Mouse (Mus musculus) forebrain, postnatal 0 days (tissue): Measurements from ENCODE around the gene Foxf2. TPM values are rescaled to one million over a fixed set of nuclear protein-coding genes. Genes with fewer than 3 reads are reported as not detected.

ENCODE experiments used
- ATAC-seq: fragments of 200-750 bp; cut with Nextera tagmentation; 2 replicates; pipeline ENCODE4 v1.8.0; 2017; ENCODE audit warnings: mild to moderate bottlenecking, moderate library complexity
- DNase-seq: peaks from one replicate; pipeline ENCODE4 v3.0.0-alpha.2; 2015
- H3K27ac ChIP-seq: fragments of 300-500 bp; sonication (generic); 2 replicates; pipeline ENCODE4 v1.5.1; 2014; ENCODE audit warnings: low read depth, mild to moderate bottlenecking, antibody characterized with exemption, low read length, moderate library complexity, mixed read lengths
- H3K27me3 ChIP-seq: fragments of 300-500 bp; sonication (generic); 2 replicates; pipeline ENCODE4 v1.6.1; 2014; ENCODE audit warnings: mild to moderate bottlenecking, low read length, mixed read lengths; ENCODE audit not compliant: insufficient read depth
- H3K36me3 ChIP-seq: fragments of 300-500 bp; sonication (generic); 2 replicates; pipeline ENCODE4 v1.6.1; 2014; ENCODE audit warnings: mild to moderate bottlenecking, moderate library complexity; ENCODE audit not compliant: insufficient read depth
- H3K4me1 ChIP-seq: fragments of 300-500 bp; sonication (generic); 2 replicates; pipeline ENCODE4 v1.6.1; 2014; ENCODE audit warnings: antibody characterized with exemption; ENCODE audit not compliant: insufficient read depth
- H3K4me2 ChIP-seq: fragments of 300-500 bp; sonication (generic); 2 replicates; pipeline ENCODE4 v1.6.1; 2014; ENCODE audit warnings: low read depth, mild to moderate bottlenecking, moderate library complexity
- H3K4me3 ChIP-seq: fragments of 300-500 bp; sonication (generic); 2 replicates; pipeline ENCODE4 v1.5.1; 2014; ENCODE audit warnings: low read depth, low read length, mixed read lengths
- H3K9ac ChIP-seq: fragments of 300-500 bp; sonication (generic); 2 replicates; pipeline ENCODE4 v1.6.1; 2014; ENCODE audit warnings: mild to moderate bottlenecking
- H3K9me3 ChIP-seq: fragments of 300-500 bp; sonication (generic); 2 replicates; pipeline ENCODE4 v1.6.1; 2016; ENCODE audit warnings: low read length
- CTCF ChIP-seq: sonication (generic); IDR thresholded peaks from 2 replicates; pipeline ENCODE4 v1.5.1; 2016; ENCODE audit warnings: antibody characterized with exemption, control low read depth, low read depth
- WGBS: fragments of 180-500 bp; shearing (Covaris S2); extraction: QIAGEN DNeasy Blood & Tissue Kit; methylation state at CpG from one replicate; pipeline ENCODE4 v1.1.7; 2014; 5-methylcytosine and 5-hydroxymethylcytosine counted together
- polyA plus RNA-seq: library from polyadenylated mRNA; unstranded; fragments of >200 nt; fragmentation: Nextera tagmentation; extraction: Ambion mirVana; gene quantifications from 2 replicates; pipeline ENCODE4 v1.2.1, GENCODE M21; 2015
- total RNA-seq: library from RNA; depleted of rRNA; stranded (reverse); fragments of >200 nt; gene quantifications from 2 replicates; pipeline ENCODE4 v1.2.3, GENCODE M21; 2014

Gene Foxf2
- total and polyA plus RNA-seq, 2 experiments from 2014 or later: 5.7 to 7.8 TPM

- H3K4me3 ChIP-seq: no peak overlapping the region
- no peaks in the 10 kb centered on the region for H3K36me3 ChIP-seq
- H3K9ac ChIP-seq: no peak overlapping the region
- no peaks in the 10 kb centered on the region for H3K9me3 ChIP-seq
- no peak for TF ChIP-seq CTCF
- H3K4me1 ChIP-seq: no peaks in the 10 kb centered on the region
- no peak for DNase-seq
- no peaks in the 10 kb centered on the region for H3K27me3 ChIP-seq
- ATAC-seq: no peak
- H3K4me2 ChIP-seq: no peak overlapping the region
- WGBS: 85% methylated on average over 20 of the region's 20 CpGs
- no peak overlapping the region for H3K27ac ChIP-seq
Measured at GRCm38 (mm10) chr13:31652131-31652745, 26.6 kb downstream of the Foxf2 start.

- H3K36me3 ChIP-seq: no peaks in the 10 kb centered on the region
- no peak overlapping the region for H3K4me3 ChIP-seq
- DNase-seq (no peak), ATAC-seq (no peak)
- TF ChIP-seq CTCF: no peak
- no peak overlapping the region for H3K9ac ChIP-seq
- H3K9me3 ChIP-seq: no peaks in the 10 kb centered on the region
- H3K4me2 ChIP-seq: no peak overlapping the region
- WGBS: 57% methylated on average over 4 of the region's 4 CpGs
- H3K27me3 ChIP-seq: peaks cover 6% of the 10 kb centered on the region; the same call in 1 of the 2 replicates
- no peaks in the 10 kb centered on the region for H3K4me1 ChIP-seq
- H3K27ac ChIP-seq: no peak overlapping the region
Measured at GRCm38 (mm10) chr13:31656249-31656648, 30.6 kb downstream of the Foxf2 start.

DNA sequence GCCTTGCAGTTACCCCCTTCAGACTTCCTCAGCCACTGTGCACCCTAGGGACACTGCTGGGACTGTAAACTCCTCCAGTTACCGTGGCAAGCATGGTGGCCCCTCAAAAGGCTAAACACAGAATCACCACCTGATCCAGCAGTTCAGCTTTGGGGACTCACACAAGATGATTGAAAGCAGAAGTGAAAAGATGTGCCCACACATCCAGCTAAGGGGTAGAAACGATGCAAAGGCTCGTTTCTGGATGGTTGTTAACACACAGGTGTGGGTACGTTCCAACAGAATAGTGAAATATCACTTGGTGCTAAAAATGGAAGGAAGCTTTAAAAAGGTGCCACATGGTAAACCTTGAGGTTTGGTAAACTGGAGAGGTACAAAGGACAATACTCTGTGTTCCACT lies 32.6 kb downstream of the Foxf2 start:
- ATAC-seq: no peak
- H3K9me3 ChIP-seq: no peaks in the 10 kb centered on the region
- peaks cover 6% of the 10 kb centered on the region; the same call in 1 of the 2 replicates for H3K27me3 ChIP-seq
- H3K4me3 ChIP-seq: no peak overlapping the region
- H3K36me3 ChIP-seq: no peaks in the 10 kb centered on the region
- no peak for DNase-seq
- 85% methylated on average over 4 of the region's 4 CpGs for WGBS
- no peak overlapping the region for H3K27ac ChIP-seq
- H3K4me1 ChIP-seq: no peaks in the 10 kb centered on the region
- TF ChIP-seq CTCF: no peak
- H3K4me2 ChIP-seq: no peak overlapping the region
- H3K9ac ChIP-seq: no peak overlapping the region

DNA sequence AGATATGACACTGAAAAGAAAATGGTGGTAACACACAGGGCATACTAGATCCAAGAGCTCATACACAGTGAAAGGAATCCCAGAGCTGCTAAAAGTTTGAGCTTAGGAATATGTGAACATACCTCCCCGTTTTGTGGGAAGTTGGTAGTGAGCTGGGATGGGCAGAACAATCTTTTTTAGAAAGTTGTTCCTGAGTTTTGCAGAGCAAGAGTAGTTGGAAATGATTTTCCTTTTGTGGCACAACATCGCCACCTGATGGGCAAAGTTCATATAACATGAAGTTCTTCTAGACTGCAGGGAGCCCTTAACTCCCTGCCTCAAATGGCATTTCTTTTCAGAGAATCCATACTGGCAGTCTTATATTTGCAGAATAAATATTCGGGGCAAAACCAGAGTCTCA lies 33.3 kb downstream of the Foxf2 start:
- no peaks in the 10 kb centered on the region for H3K4me1 ChIP-seq
- H3K4me2 ChIP-seq: no peak overlapping the region
- WGBS: 7% methylated on average over 3 of the region's 3 CpGs
- no peak overlapping the region for H3K4me3 ChIP-seq
- H3K36me3 ChIP-seq: no peaks in the 10 kb centered on the region
- peak; percentile 82 for TF ChIP-seq CTCF
- peak; percentile 93 for DNase-seq
- ATAC-seq: peak; percentile 83
- no peaks in the 10 kb centered on the region for H3K9me3 ChIP-seq
- no peak overlapping the region for H3K9ac ChIP-seq
- peaks cover 6% of the 10 kb centered on the region; the same call in 1 of the 2 replicates for H3K27me3 ChIP-seq
- H3K27ac ChIP-seq: no peak overlapping the region

DNA sequence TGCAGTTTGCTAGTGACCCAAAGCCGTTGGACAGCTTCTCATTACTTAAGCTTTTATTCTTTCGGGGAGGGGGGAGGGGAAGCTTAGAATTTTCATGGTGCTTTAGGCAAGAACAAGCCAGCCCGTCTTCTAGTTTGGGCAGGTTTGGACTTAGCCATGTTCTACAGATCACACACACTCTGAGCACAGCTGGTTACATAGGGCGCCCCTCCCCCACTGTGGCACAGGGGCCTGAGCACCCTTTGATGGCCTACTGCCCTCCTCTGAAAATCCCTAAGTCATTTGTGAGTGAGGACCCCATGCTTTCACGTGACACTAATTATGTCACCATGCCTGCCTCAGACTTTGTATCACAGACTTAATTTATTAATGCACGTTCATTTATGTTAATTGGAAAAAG lies 35.6 kb downstream of the Foxf2 start:
- H3K4me1 ChIP-seq: no peaks in the 10 kb centered on the region
- no peak for ATAC-seq
- WGBS: 46% methylated on average over 6 of the region's 6 CpGs
- H3K36me3 ChIP-seq: no peaks in the 10 kb centered on the region
- TF ChIP-seq CTCF: no peak
- no peak overlapping the region for H3K4me2 ChIP-seq
- H3K27me3 ChIP-seq: peaks cover 6% of the 10 kb centered on the region; the same call in 1 of the 2 replicates
- H3K9me3 ChIP-seq: no peaks in the 10 kb centered on the region
- DNase-seq: no peak
- H3K27ac ChIP-seq: no peak overlapping the region
- no peak overlapping the region for H3K4me3 ChIP-seq
- no peak overlapping the region for H3K9ac ChIP-seq

- DNase-seq: no peak
Measured at GRCm38 (mm10) chr13:31665376-31665775, 39.8 kb downstream of the Foxf2 start.

DNA sequence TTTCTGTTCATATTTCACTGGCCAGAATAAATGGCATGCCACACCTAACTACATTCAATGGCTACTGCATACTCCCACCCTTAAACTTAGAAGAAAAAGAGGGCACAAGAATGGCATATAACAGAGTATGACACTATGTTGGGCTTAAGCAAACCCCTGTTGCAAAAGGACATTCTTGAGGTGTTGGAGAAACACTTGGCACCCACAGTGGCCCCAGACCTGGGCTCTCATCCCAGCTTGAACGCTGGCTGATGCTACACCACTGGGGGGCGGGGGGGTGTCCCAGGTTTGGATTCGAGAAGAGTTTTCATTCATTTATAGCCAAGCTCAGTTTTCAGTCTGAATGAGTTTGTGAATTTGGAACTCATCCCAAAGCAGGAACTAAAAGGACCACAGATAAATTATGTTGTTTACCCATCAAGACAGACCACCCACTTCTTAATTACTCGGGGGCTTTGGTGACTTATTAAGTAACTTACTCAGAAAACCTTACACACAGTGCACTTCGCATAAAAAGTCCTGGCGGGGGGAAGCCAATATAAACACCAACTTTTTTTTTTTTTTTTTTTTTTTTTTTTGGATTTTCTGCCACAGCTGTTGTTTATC lies 42.4 kb downstream of the Foxf2 start:
- Histone ChIP-seq H3K4me3 (no peak overlapping the region), H3K9ac (no peak overlapping the region), H3K4me2 (no peak overlapping the region), H3K4me1 (no peaks in the 10 kb centered on the region), H3K27me3 (no peaks in the 10 kb centered on the region), H3K27ac (no peak overlapping the region), H3K9me3 (no peaks in the 10 kb centered on the region), H3K36me3 (no peaks in the 10 kb centered on the region)
- DNase-seq: no peak
- TF ChIP-seq CTCF: no peak
- WGBS: 45% methylated on average over 6 of the region's 6 CpGs
- ATAC-seq: no peak

More at GRCm38 (mm10) chr13:31665376-31665775, 39.8 kb downstream of the Foxf2 start:
- 32% methylated on average over 6 of the region's 6 CpGs for WGBS
- Histone ChIP-seq H3K9ac (no peak overlapping the region), H3K4me1 (no peaks in the 10 kb centered on the region), H3K9me3 (no peaks in the 10 kb centered on the region), H3K4me2 (no peak overlapping the region), H3K36me3 (no peaks in the 10 kb centered on the region), H3K27ac (no peak overlapping the region), H3K27me3 (no peaks in the 10 kb centered on the region), H3K4me3 (no peak overlapping the region)
- no peak for TF ChIP-seq CTCF
- no peak for ATAC-seq
